Mouse (Mus musculus): ENCODE results near the gene Gm20075. TPM values are rescaled to one million over a fixed set of nuclear protein-coding genes. Genes with fewer than 3 reads are reported as not detected.

The Gm20075 gene
- polyA plus RNA-seq, 1 experiment, result 0.59 TPM

- Histone ChIP-seq H3K4me1 (ENCODE audit: control insufficient read depth, insufficient read depth, low read length) (no peaks in the 10 kb centered on the region), H3K36me3 (ENCODE audit: control insufficient read depth, insufficient read depth, low read length) (no peaks in the 10 kb centered on the region), H3K27me3 (replicated peaks; ENCODE audit: control insufficient read depth, insufficient read depth, low read length) (no peaks in the 10 kb centered on the region), H3K27ac (ENCODE audit: insufficient read depth, low read depth, low read length) (no peak overlapping the region), H3K4me3 (ENCODE audit: insufficient read depth, low read depth, low read length) (no peak overlapping the region)
- TF ChIP-seq POLR2A (IDR thresholded peaks at IDR 0.05; ENCODE audit: low read depth, low read length) (no peak), CTCF (conservative IDR thresholded peaks at IDR 0.05; ENCODE audit: insufficient read depth, insufficient read length, low read depth, low read length) (peak; percentile 86)
- WGBS, result 65% methylated on average over 19 of the region's 19 CpGs
- peak; percentile 39 for DNase-seq
Observed at GRCm38 (mm10) chr13:96030368-96031223, 50.6 kb downstream of the Gm20075 start.

Other genes with a start within 250 kb of the Gm20075 start
- 10.5 and 12.5 TPM in 2 replicates for gene Iqgap2, start 189.5 kb downstream of the Gm20075 start, polyA plus RNA-seq (2012; rRNA removed)
- gene Gm17190, start 678 bp upstream of the Gm20075 start, polyA plus RNA-seq (2012; rRNA removed), result not detected in 2 replicates
- gene Sv2c, start 51.2 kb upstream of the Gm20075 start, polyA plus RNA-seq (2012; rRNA removed), result 0.19 and 0.48 TPM in 2 replicates